Comparison of ENCODE assay signal across 9 mouse cellular contexts in genomic region chrX:53974732-53975544, GRCm38 (mm10).
DNase-seq lines count a peak whose midpoint lies in the region; ATAC-seq and TF ChIP-seq lines count a peak whose summit lies in the region.
"Had no signal": no experiment of that assay in that cellular context is flagged by ENCODE, and none has a peak within 500 bp of the region (broad histone marks: within the 10 kb centered on the region; RNA-seq: fewer than 3 reads in every experiment).

No protein-coding gene starts in this region.

- H3K4me1 ChIP-seq in intestine, embryonic 16.5 days (ENCODE audit: control insufficient read depth, insufficient read depth, low read length), result no peaks in the 10 kb centered on the region
- no peaks in the 10 kb centered on the region for H3K4me1 ChIP-seq in neural tube, embryonic 14.5 days (ENCODE audit: control insufficient read depth, insufficient read depth, low read length)
- H3K4me1 ChIP-seq in cerebellum, adult 2 months (ENCODE audit: control insufficient read depth, insufficient read depth, low read length), result peaks cover 3% of the 10 kb centered on the region; the same call in 1 of the 2 replicates

- 0 out of 2 replicates have a peak, but pooled peaks cover 2% of the 10 kb centered on the region for H3K27me3 ChIP-seq in intestine, embryonic 16.5 days (replicated peaks; ENCODE audit: control insufficient read depth, insufficient read depth, low read length)
- no peaks in the 10 kb centered on the region for H3K27me3 ChIP-seq in neural tube, embryonic 14.5 days (ENCODE audit: control insufficient read depth, insufficient read depth, low read length)
- no peaks in the 10 kb centered on the region for H3K27me3 ChIP-seq in cerebellum, adult 2 months (ENCODE audit: control insufficient read depth, insufficient read depth, low read length)

- no peak for TF ChIP-seq CTCF in left cerebral cortex, adult 2 months (IDR thresholded peaks at IDR 0.05)
- no peak for TF ChIP-seq CTCF in cerebellum, adult 2 months (IDR thresholded peaks at IDR 0.05; ENCODE audit: borderline replicate concordance, insufficient read depth, low read depth, low read length)

- peak overlapping the region; percentile 68 for H3K4me2 ChIP-seq in intestine, embryonic 16.5 days (ENCODE audit: low read depth, low read length)
- peak overlapping the region; percentile 56 for H3K4me2 ChIP-seq in neural tube, embryonic 14.5 days (ENCODE audit: low read depth, low read length)

- no peak for TF ChIP-seq POLR2A in cerebellum, adult 2 months (IDR thresholded peaks at IDR 0.05; ENCODE audit: borderline replicate concordance, insufficient read depth, low read length)

- ATAC-seq in intestine, embryonic 16.5 days, result peak; percentile 67
- peak; percentile 79 for ATAC-seq in neural tube, embryonic 14.5 days (ENCODE audit: low read depth)

- DNase-seq in left cerebral cortex, adult 2 months (ENCODE audit: extremely low spot score in 1 of 2, low spot score in 2 of 2), result peak in 1 of 2 experiments; percentile 17
- no peak for DNase-seq in left cerebral cortex, adult 9 months (ENCODE audit: low spot score in 2 of 2)
- DNase-seq in embryo, embryonic 9.5 days (ENCODE audit: extremely low spot score), result peak; percentile 36
- DNase-seq in cerebellum, adult 2 months, result no peak
- no peak for DNase-seq in spleen, postnatal 10 days (ENCODE audit: low spot score in 2 of 2)
- no peak for DNase-seq in heart, postnatal 36 days

- 11% methylated on average over 49 of the region's 52 CpGs for WGBS in intestine, embryonic 16.5 days
- WGBS in neural tube, embryonic 14.5 days, result 18% methylated on average over 46 of the region's 52 CpGs
- 7% methylated on average over 52 of the region's 52 CpGs for WGBS in cerebellum, adult 2 months

- H3K27ac ChIP-seq in left cerebral cortex, adult 2 months, result no peak overlapping the region
- no peak overlapping the region for H3K27ac ChIP-seq in intestine, embryonic 16.5 days (ENCODE audit: low read length)
- H3K27ac ChIP-seq in neural tube, embryonic 14.5 days (ENCODE audit: low read depth, low read length), result no peak overlapping the region
- no peak overlapping the region for H3K27ac ChIP-seq in cerebellum, adult 2 months (ENCODE audit: insufficient read depth, low read length)
- H3K27ac ChIP-seq: liver, embryonic 14.5 days had no signal

- intact Hi-C loops in left cerebral cortex, adult 2 months (cut with DNase I), result no loop called here
- intact Hi-C loops in heart, postnatal 36 days (cut with DNase I), result no loop called here

- no peaks in the 10 kb centered on the region for H3K36me3 ChIP-seq in intestine, embryonic 16.5 days (ENCODE audit: control insufficient read depth, insufficient read depth, low read length)
- no peaks in the 10 kb centered on the region for H3K36me3 ChIP-seq in neural tube, embryonic 14.5 days (ENCODE audit: control insufficient read depth, insufficient read depth, low read length)

- no peak overlapping the region; the same call in 1 of the 2 replicates for H3K9ac ChIP-seq in intestine, embryonic 16.5 days (ENCODE audit: low read depth, low read length)
- no peak overlapping the region for H3K9ac ChIP-seq in neural tube, embryonic 14.5 days (replicated peaks; ENCODE audit: low read depth, low read length)
- H3K9ac ChIP-seq: liver, embryonic 14.5 days had no signal

- H3K4me3 ChIP-seq in left cerebral cortex, adult 2 months, result peak overlapping the region; percentile 21
- peak overlapping the region; percentile 44 for H3K4me3 ChIP-seq in intestine, embryonic 16.5 days (ENCODE audit: low read length)
- peak overlapping the region; percentile 32 for H3K4me3 ChIP-seq in neural tube, embryonic 14.5 days (ENCODE audit: low read depth, low read length)
- no peak overlapping the region for H3K4me3 ChIP-seq in cerebellum, adult 2 months (replicated peaks; ENCODE audit: insufficient read depth, low read depth, low read length)

- H3K9me3 ChIP-seq in intestine, embryonic 16.5 days (ENCODE audit: control insufficient read depth, low read length), result no peaks in the 10 kb centered on the region
- no peaks in the 10 kb centered on the region for H3K9me3 ChIP-seq in neural tube, embryonic 14.5 days (ENCODE audit: control insufficient read depth, low read length)
